Mouse (Mus musculus): ENCODE results near the gene Rtn4. TPM values are rescaled to one million over a fixed set of nuclear protein-coding genes. Genes with fewer than 3 reads are reported as not detected.

Gene Rtn4
- polyA plus RNA-seq, 1 experiment = 17.2 TPM

- no peaks in the 10 kb centered on the region for H3K36me3 ChIP-seq (ENCODE audit: control insufficient read depth, insufficient read depth, low read length)
- TF ChIP-seq POLR2A (IDR thresholded peaks at IDR 0.05; ENCODE audit: control insufficient read depth, low read depth, low read length) = no peak
- no peak for TF ChIP-seq CTCF (IDR thresholded peaks at IDR 0.05; ENCODE audit: control insufficient read depth, insufficient read depth, insufficient replicate concordance, low read depth, low read length)
- H3K4me1 ChIP-seq (ENCODE audit: control insufficient read depth, insufficient read depth, low read length) = no peaks in the 10 kb centered on the region
- H3K4me3 ChIP-seq (ENCODE audit: control insufficient read depth, low read depth, low read length) = no peak overlapping the region
- no peak overlapping the region for H3K27ac ChIP-seq (ENCODE audit: control insufficient read depth, insufficient read depth, low read depth, low read length)
- H3K27me3 ChIP-seq (ENCODE audit: control insufficient read depth, insufficient read depth, low read length) = no peaks in the 10 kb centered on the region
These were observed 35.2 kb downstream of the Rtn4 start for GRCm38 (mm10) chr11:29727901-29728300.

GRCm38 (mm10) chr11:29739752-29740151 lies 47.0 kb downstream of the Rtn4 start:
- H3K36me3 ChIP-seq (ENCODE audit: control insufficient read depth, insufficient read depth, low read length) = no peaks in the 10 kb centered on the region; the same call in 1 of the 2 replicates
- no peak for TF ChIP-seq POLR2A (IDR thresholded peaks at IDR 0.05; ENCODE audit: control insufficient read depth, low read depth, low read length)
- no peak overlapping the region for H3K27ac ChIP-seq (ENCODE audit: control insufficient read depth, insufficient read depth, low read depth, low read length)
- no peaks in the 10 kb centered on the region for H3K4me1 ChIP-seq (ENCODE audit: control insufficient read depth, insufficient read depth, low read length)
- no peaks in the 10 kb centered on the region for H3K27me3 ChIP-seq (ENCODE audit: control insufficient read depth, insufficient read depth, low read length)
- H3K4me3 ChIP-seq (ENCODE audit: control insufficient read depth, low read depth, low read length) = no peak overlapping the region

GRCm38 (mm10) chr11:29744760-29745430 lies 52.1 kb downstream of the Rtn4 start:
- no peak overlapping the region for H3K4me3 ChIP-seq (ENCODE audit: control insufficient read depth, low read depth, low read length)
- no peaks in the 10 kb centered on the region; the same call in 1 of the 2 replicates for H3K36me3 ChIP-seq (ENCODE audit: control insufficient read depth, insufficient read depth, low read length)
- no peak overlapping the region for H3K27ac ChIP-seq (ENCODE audit: control insufficient read depth, insufficient read depth, low read depth, low read length)
- H3K27me3 ChIP-seq (ENCODE audit: control insufficient read depth, insufficient read depth, low read length) = no peaks in the 10 kb centered on the region
- no peaks in the 10 kb centered on the region for H3K4me1 ChIP-seq (ENCODE audit: control insufficient read depth, insufficient read depth, low read length)
- no peak for TF ChIP-seq POLR2A (IDR thresholded peaks at IDR 0.05; ENCODE audit: control insufficient read depth, low read depth, low read length)
- no peak for TF ChIP-seq CTCF (IDR thresholded peaks at IDR 0.05; ENCODE audit: control insufficient read depth, insufficient read depth, insufficient replicate concordance, low read depth, low read length)

GRCm38 (mm10) chr11:29745513-29745912 lies 52.8 kb downstream of the Rtn4 start:
- H3K27ac ChIP-seq (ENCODE audit: control insufficient read depth, insufficient read depth, low read depth, low read length) = no peak overlapping the region
- no peaks in the 10 kb centered on the region; the same call in 1 of the 2 replicates for H3K36me3 ChIP-seq (ENCODE audit: control insufficient read depth, insufficient read depth, low read length)
- H3K27me3 ChIP-seq (ENCODE audit: control insufficient read depth, insufficient read depth, low read length) = no peaks in the 10 kb centered on the region
- H3K4me3 ChIP-seq (ENCODE audit: control insufficient read depth, low read depth, low read length) = no peak overlapping the region
- no peak for TF ChIP-seq POLR2A (IDR thresholded peaks at IDR 0.05; ENCODE audit: control insufficient read depth, low read depth, low read length)
- TF ChIP-seq CTCF (IDR thresholded peaks at IDR 0.05; ENCODE audit: control insufficient read depth, insufficient read depth, insufficient replicate concordance, low read depth, low read length) = no peak
- no peaks in the 10 kb centered on the region for H3K4me1 ChIP-seq (ENCODE audit: control insufficient read depth, insufficient read depth, low read length)

- Histone ChIP-seq H3K36me3 (ENCODE audit: control insufficient read depth, insufficient read depth, low read length) (no peaks in the 10 kb centered on the region; the same call in 1 of the 2 replicates), H3K27ac (ENCODE audit: control insufficient read depth, insufficient read depth, low read depth, low read length) (no peak overlapping the region), H3K27me3 (ENCODE audit: control insufficient read depth, insufficient read depth, low read length) (no peaks in the 10 kb centered on the region), H3K4me1 (ENCODE audit: control insufficient read depth, insufficient read depth, low read length) (no peaks in the 10 kb centered on the region), H3K4me3 (ENCODE audit: control insufficient read depth, low read depth, low read length) (no peak overlapping the region; the same call in 1 of the 2 replicates)
- TF ChIP-seq POLR2A (IDR thresholded peaks at IDR 0.05; ENCODE audit: control insufficient read depth, low read depth, low read length) (no peak), CTCF (IDR thresholded peaks at IDR 0.05; ENCODE audit: control insufficient read depth, insufficient read depth, insufficient replicate concordance, low read depth, low read length) (no peak)
These were observed 53.5 kb downstream of the Rtn4 start for GRCm38 (mm10) chr11:29746203-29746602.

- no peaks in the 10 kb centered on the region for H3K4me1 ChIP-seq (ENCODE audit: control insufficient read depth, insufficient read depth, low read length)
- no peak overlapping the region for H3K27ac ChIP-seq (ENCODE audit: control insufficient read depth, insufficient read depth, low read depth, low read length)
- no peak overlapping the region for H3K4me3 ChIP-seq (ENCODE audit: control insufficient read depth, low read depth, low read length)
- no peaks in the 10 kb centered on the region for H3K27me3 ChIP-seq (ENCODE audit: control insufficient read depth, insufficient read depth, low read length)
- no peak for TF ChIP-seq CTCF (IDR thresholded peaks at IDR 0.05; ENCODE audit: control insufficient read depth, insufficient read depth, insufficient replicate concordance, low read depth, low read length)
- no peak for TF ChIP-seq POLR2A (IDR thresholded peaks at IDR 0.05; ENCODE audit: control insufficient read depth, low read depth, low read length)
- no peaks in the 10 kb centered on the region for H3K36me3 ChIP-seq (ENCODE audit: control insufficient read depth, insufficient read depth, low read length)
These were observed 54.6 kb downstream of the Rtn4 start for GRCm38 (mm10) chr11:29747365-29747764.

- H3K27me3 ChIP-seq (ENCODE audit: control insufficient read depth, insufficient read depth, low read length) = no peaks in the 10 kb centered on the region
- no peaks in the 10 kb centered on the region for H3K36me3 ChIP-seq (ENCODE audit: control insufficient read depth, insufficient read depth, low read length)
- TF ChIP-seq CTCF (IDR thresholded peaks at IDR 0.05; ENCODE audit: control insufficient read depth, insufficient read depth, insufficient replicate concordance, low read depth, low read length) = no peak
- TF ChIP-seq POLR2A (IDR thresholded peaks at IDR 0.05; ENCODE audit: control insufficient read depth, low read depth, low read length) = no peak
- no peak overlapping the region for H3K27ac ChIP-seq (ENCODE audit: control insufficient read depth, insufficient read depth, low read depth, low read length)
- H3K4me1 ChIP-seq (ENCODE audit: control insufficient read depth, insufficient read depth, low read length) = no peaks in the 10 kb centered on the region
- no peak overlapping the region for H3K4me3 ChIP-seq (ENCODE audit: control insufficient read depth, low read depth, low read length)
These were observed 55.1 kb downstream of the Rtn4 start for GRCm38 (mm10) chr11:29747881-29748280.
